Mouse (Mus musculus) G1E (cell line): ENCODE data around the gene Gng10.

Experiments
- CTCF ChIP-seq: IDR thresholded peaks from 2 replicates; pipeline ENCODE4 v1.5.1; 2012; ENCODE audit warnings: low read depth, low read length, inconsistent platforms, mixed read lengths
- GATA1 ChIP-seq: IDR thresholded peaks from 2 replicates; pipeline ENCODE4 v1.6.1; 2012; ENCODE audit warnings: borderline replicate concordance, low read length, inconsistent platforms, mixed read lengths
- POLR2AphosphoS5 ChIP-seq: IDR thresholded peaks from 2 replicates; pipeline ENCODE4 v1.6.1; 2012; ENCODE audit warnings: low read depth, low read length, inconsistent platforms; ENCODE audit not compliant: insufficient replicate concordance

- no peak for TF ChIP-seq CTCF
- TF ChIP-seq GATA1 = no peak
- no peak for TF ChIP-seq POLR2AphosphoS5
Observed at GRCm38 (mm10) chr4:59003806-59004200, 31.1 kb upstream of the Gng10 start.
